Mouse (Mus musculus) cerebellum, adult 11-12 months (tissue): Measurements from ENCODE around the gene Lmo2.

Experiments
- DNase-seq: peaks from one replicate; pipeline ENCODE4 v3.0.0; 2022

Lmo2 gene

GRCm38 (mm10) chr2:103944859-103945258 lies 12.9 kb upstream of the Lmo2 start:
- DNase-seq: no peak

- DNase-seq: no peak
These were observed 12.2 kb upstream of the Lmo2 start for GRCm38 (mm10) chr2:103945571-103946092.

- DNase-seq: no peak
These were observed 10.9 kb upstream of the Lmo2 start for GRCm38 (mm10) chr2:103946892-103947291.

GRCm38 (mm10) chr2:103947982-103948655 lies 9.7 kb upstream of the Lmo2 start:
- no peak for DNase-seq

GRCm38 (mm10) chr2:103953050-103953835 lies 4.5 kb upstream of the Lmo2 start:
- DNase-seq: no peak

GRCm38 (mm10) chr2:103955714-103956113 lies 2.1 kb upstream of the Lmo2 start:
- DNase-seq: no peak

GRCm38 (mm10) chr2:103956867-103957266 lies 919 bp upstream of the Lmo2 start:
- DNase-seq: no peak

- DNase-seq: no peak
These were observed 848 bp downstream of the Lmo2 start for GRCm38 (mm10) chr2:103958634-103959033.

GRCm38 (mm10) chr2:103959066-103959465 lies 1.3 kb downstream of the Lmo2 start:
- no peak for DNase-seq

- DNase-seq: no peak
These were observed 1.8 kb downstream of the Lmo2 start for GRCm38 (mm10) chr2:103959574-103959973.

GRCm38 (mm10) chr2:103962349-103962748 lies 4.6 kb downstream of the Lmo2 start:
- DNase-seq: no peak

GRCm38 (mm10) chr2:103965391-103965790 lies 7.6 kb downstream of the Lmo2 start:
- DNase-seq: no peak

- DNase-seq: no peak
These were observed 10.4 kb downstream of the Lmo2 start for GRCm38 (mm10) chr2:103968186-103968585.

- DNase-seq: no peak
These were observed 11.2 kb downstream of the Lmo2 start for GRCm38 (mm10) chr2:103968919-103969436.

- peak; percentile 16 for DNase-seq
These were observed 11.8 kb downstream of the Lmo2 start for GRCm38 (mm10) chr2:103969437-103970040.

- DNase-seq: peak; percentile 12
These were observed 12.4 kb downstream of the Lmo2 start for GRCm38 (mm10) chr2:103970041-103970790.

GRCm38 (mm10) chr2:103970791-103971649 lies 13.2 kb downstream of the Lmo2 start:
- DNase-seq: no peak

GRCm38 (mm10) chr2:103971838-103972237 lies 14.1 kb downstream of the Lmo2 start:
- DNase-seq: no peak

- no peak for DNase-seq
These were observed 18.1 kb downstream of the Lmo2 start for GRCm38 (mm10) chr2:103975904-103976303.

- no peak for DNase-seq
These were observed 19.4 kb downstream of the Lmo2 start for GRCm38 (mm10) chr2:103977216-103977615.

- DNase-seq: no peak
These were observed 19.9 kb downstream of the Lmo2 start for GRCm38 (mm10) chr2:103977716-103978115.

- DNase-seq: peak; percentile 19
These were observed 24.5 kb downstream of the Lmo2 start for GRCm38 (mm10) chr2:103982250-103982649.
